Mouse (Mus musculus) C2C12 (cell line): Measurements from ENCODE around the gene Ece2.

Experiments
- CEBPB ChIP-seq: IDR thresholded peaks from one replicate; pipeline ENCODE4 v1.6.1; 2011; ENCODE audit warnings: low read depth, mild to moderate bottlenecking, control low read depth, moderate library complexity
- CTCF ChIP-seq: IDR thresholded peaks from one replicate; pipeline ENCODE4 v1.5.1; 2011; ENCODE audit not compliant: control insufficient read depth, insufficient read depth, insufficient read length
- FOSL1 ChIP-seq: IDR thresholded peaks from one replicate; pipeline ENCODE4 v1.8.0; 2011; ENCODE audit warnings: mild to moderate bottlenecking, low read length; ENCODE audit not compliant: poor library complexity, insufficient read depth, severe bottlenecking
- MAX ChIP-seq: IDR thresholded peaks from one replicate; pipeline ENCODE4 v1.6.1; 2011; ENCODE audit warnings: mild to moderate bottlenecking, control low read depth
- MYOD1 ChIP-seq: IDR thresholded peaks from one replicate; pipeline ENCODE4 v1.6.1; 2011; ENCODE audit warnings: low read depth; ENCODE audit not compliant: control insufficient read depth, insufficient read length
- MYOG ChIP-seq: IDR thresholded peaks from one replicate; pipeline ENCODE4 v1.6.1; 2011; ENCODE audit not compliant: control insufficient read depth, insufficient read length; ENCODE audit errors: extremely low read depth
- USF1 ChIP-seq: IDR thresholded peaks from one replicate; pipeline ENCODE4 v1.6.1; 2011; ENCODE audit warnings: low read depth, mild to moderate bottlenecking, control low read depth, moderate library complexity

DNA sequence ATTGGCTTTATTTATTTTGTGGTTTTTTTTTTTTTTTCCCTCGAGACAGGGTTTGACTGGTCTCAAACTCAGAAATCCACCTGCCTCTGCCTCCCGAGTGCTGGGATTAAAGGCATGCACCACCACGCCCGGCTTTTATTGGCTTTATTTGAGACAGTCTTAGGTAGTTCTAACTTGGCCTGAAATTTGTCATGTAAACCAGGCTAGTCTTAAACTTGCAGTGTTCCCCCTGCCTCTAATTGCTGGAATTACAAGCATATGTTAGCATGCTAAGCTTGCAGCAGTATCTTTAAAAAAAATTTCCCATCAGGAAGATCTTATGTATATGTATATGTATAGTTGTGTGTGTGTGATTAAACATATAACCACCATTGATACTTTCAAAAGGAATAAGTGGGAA, 47.1 kb downstream of the Ece2 start:
- TF ChIP-seq CTCF (no peak), MAX (no peak), USF1 (no peak), CEBPB (no peak), FOSL1 (no peak), MYOG (no peak), MYOD1 (no peak)
